Mouse (Mus musculus) megakaryocyte, adult 5-6 weeks (primary cell): ENCODE data around the gene Taf1c. TPM values are rescaled to one million over a fixed set of nuclear protein-coding genes. Genes with fewer than 3 reads are reported as not detected.

Experiments
- total RNA-seq, 2 experiments: library from RNA; stranded (forward) in 1 of 2; stranded (reverse) in 1 of 2; fragments of 153-499, 151-499 nt in 1 of 2; fragments of 221-1000, 200-1000 nt in 1 of 2; gene quantifications; 2 replicates each; pipeline versions ENCODE4 v1.2.3 to v1.2.4; 2015 to 2017

Taf1c gene
- total RNA-seq, 2 experiments from 2014 or later, result 3.1 to 5.8 TPM

Other genes starting within 250 kb of the Taf1c start
- gene Mlycd, start 210.3 kb downstream of the Taf1c start, total RNA-seq (2015), result 5.4 and 6.5 TPM in 2 replicates
- gene Mlycd, start 210.3 kb downstream of the Taf1c start, total RNA-seq (2017), result 5.7 and 7.5 TPM in 2 replicates
- gene Osgin1, start 171.1 kb downstream of the Taf1c start, total RNA-seq (2015), result 6.1 and 6.4 TPM in 2 replicates
- gene Osgin1, start 171.1 kb downstream of the Taf1c start, total RNA-seq (2017), result 2.5 and 5.7 TPM in 2 replicates
- gene Necab2, start 158.5 kb downstream of the Taf1c start, total RNA-seq (2015), result not detected in 2 replicates
- not detected in 2 replicates for gene Necab2, start 158.5 kb downstream of the Taf1c start, total RNA-seq (2017)
- gene Slc38a8, start 103.5 kb downstream of the Taf1c start, total RNA-seq (2015), result not detected in 2 replicates
- not detected in 2 replicates for gene Slc38a8, start 103.5 kb downstream of the Taf1c start, total RNA-seq (2017)
- gene Mbtps1, start 46.5 kb downstream of the Taf1c start, total RNA-seq (2015), result 27.4 and 32.8 TPM in 2 replicates
- gene Mbtps1, start 46.5 kb downstream of the Taf1c start, total RNA-seq (2017), result 28.5 and 33.7 TPM in 2 replicates
- gene Hsdl1, start 30.0 kb downstream of the Taf1c start, total RNA-seq (2015), result 9.1 and 11.5 TPM in 2 replicates
- gene Hsdl1, start 30.0 kb downstream of the Taf1c start, total RNA-seq (2017), result 32.3 and 40.9 TPM in 2 replicates
- not detected in 2 replicates for gene Dnaaf1, start 30.0 kb downstream of the Taf1c start, total RNA-seq (2015)
- 0.33 TPM in 1 of 2 replicates, not detected in the other for gene Dnaaf1, start 30.0 kb downstream of the Taf1c start, total RNA-seq (2017)
- gene Adad2, start 7.5 kb upstream of the Taf1c start, total RNA-seq (2015), result not detected in 2 replicates
- not detected in 2 replicates for gene Adad2, start 7.5 kb upstream of the Taf1c start, total RNA-seq (2017)
- not detected in 2 replicates for gene Kcng4, start 30.5 kb upstream of the Taf1c start, total RNA-seq (2015)
- gene Kcng4, start 30.5 kb upstream of the Taf1c start, total RNA-seq (2017), result not detected in 2 replicates
- gene Wfdc1, start 61.1 kb upstream of the Taf1c start, total RNA-seq (2015), result not detected in 2 replicates
- gene Wfdc1, start 61.1 kb upstream of the Taf1c start, total RNA-seq (2017), result not detected in 2 replicates
- gene Atp2c2, start 94.8 kb upstream of the Taf1c start, total RNA-seq (2015), result not detected in 2 replicates
- not detected in 2 replicates for gene Atp2c2, start 94.8 kb upstream of the Taf1c start, total RNA-seq (2017)
- 2.2 and 2.6 TPM in 2 replicates for gene Tldc1, start 173.2 kb upstream of the Taf1c start, total RNA-seq (2015)
- gene Tldc1, start 173.2 kb upstream of the Taf1c start, total RNA-seq (2017), result 2.9 and 4.3 TPM in 2 replicates
- gene Cotl1, start 235.3 kb upstream of the Taf1c start, total RNA-seq (2015), result 526 and 619 TPM in 2 replicates
- gene Cotl1, start 235.3 kb upstream of the Taf1c start, total RNA-seq (2017), result 490 and 532 TPM in 2 replicates